In genomic region chr12:102681590-102681989, GRCm38 (mm10) we compare ENCODE assay signal across 10 mouse cellular contexts. TPM values are rescaled to one million over a fixed set of nuclear protein-coding genes. Genes with fewer than 3 reads are reported as not detected.
DNase-seq lines count a peak whose midpoint lies in the region; ATAC-seq and TF ChIP-seq lines count a peak whose summit lies in the region.
"Had no signal": no experiment of that assay in that cellular context is flagged by ENCODE, and none has a peak within 500 bp of the region (broad histone marks: within the 10 kb centered on the region; RNA-seq: fewer than 3 reads in every experiment).

No protein-coding gene starts in this region.

- H3K9me3 ChIP-seq in heart, embryonic 15.5 days (replicated peaks) = no peaks in the 10 kb centered on the region
- H3K9me3 ChIP-seq in lung, postnatal 0 days (ENCODE audit: low read length) = no peaks in the 10 kb centered on the region
- H3K9me3 ChIP-seq in hindbrain, embryonic 11.5 days (ENCODE audit: control insufficient read depth, low read length) = no peaks in the 10 kb centered on the region
- H3K9me3 ChIP-seq: embryonic facial prominence, embryonic 13.5 days; liver, embryonic 15.5 days had no signal

- no peaks in the 10 kb centered on the region for H3K27me3 ChIP-seq in heart, embryonic 15.5 days
- H3K27me3 ChIP-seq in lung, postnatal 0 days (replicated peaks; ENCODE audit: insufficient read depth, low read length) = no peaks in the 10 kb centered on the region
- no peaks in the 10 kb centered on the region for H3K27me3 ChIP-seq in hindbrain, embryonic 11.5 days (ENCODE audit: control insufficient read depth, insufficient read depth, low read length)
- H3K27me3 ChIP-seq: embryonic facial prominence, embryonic 13.5 days; liver, embryonic 15.5 days had no signal

- peaks cover 41% of the 10 kb centered on the region for H3K4me1 ChIP-seq in heart, embryonic 15.5 days (replicated peaks)
- H3K4me1 ChIP-seq in lung, postnatal 0 days (ENCODE audit: insufficient read depth, low read depth, low read length) = peaks cover 8% of the 10 kb centered on the region; the same call in 1 of the 2 replicates
- peaks cover 4% of the 10 kb centered on the region; the same call in 1 of the 2 replicates for H3K4me1 ChIP-seq in hindbrain, embryonic 11.5 days (replicated peaks; ENCODE audit: control insufficient read depth, insufficient read depth, low read length)

- H3K4me3 ChIP-seq in heart, embryonic 15.5 days = no peak overlapping the region
- no peak overlapping the region for H3K4me3 ChIP-seq in lung, postnatal 0 days (ENCODE audit: low read depth, low read length)
- H3K4me3 ChIP-seq in hindbrain, embryonic 11.5 days (ENCODE audit: low read depth, low read length) = no peak overlapping the region
- H3K4me3 ChIP-seq: embryonic facial prominence, embryonic 13.5 days; liver, embryonic 15.5 days had no signal

- H3K4me2 ChIP-seq in heart, embryonic 15.5 days = no peak overlapping the region
- H3K4me2 ChIP-seq in lung, postnatal 0 days (replicated peaks; ENCODE audit: low read depth, low read length) = no peak overlapping the region
- H3K4me2 ChIP-seq in hindbrain, embryonic 11.5 days (replicated peaks; ENCODE audit: low read depth, low read length) = no peak overlapping the region
- H3K4me2 ChIP-seq: embryonic facial prominence, embryonic 13.5 days; liver, embryonic 15.5 days had no signal

- TF ChIP-seq CTCF in lung, postnatal 0 days (IDR thresholded peaks at IDR 0.05) = peak; percentile 59

- TF ChIP-seq EP300 in lung, postnatal 0 days (IDR thresholded peaks at IDR 0.05) = no peak

- H3K36me3 ChIP-seq in heart, embryonic 15.5 days = no peaks in the 10 kb centered on the region
- no peaks in the 10 kb centered on the region for H3K36me3 ChIP-seq in lung, postnatal 0 days (ENCODE audit: insufficient read depth, low read length)
- no peaks in the 10 kb centered on the region for H3K36me3 ChIP-seq in hindbrain, embryonic 11.5 days (ENCODE audit: control insufficient read depth, insufficient read depth, low read length)
- H3K36me3 ChIP-seq: embryonic facial prominence, embryonic 13.5 days; liver, embryonic 15.5 days had no signal

- peak overlapping the region; percentile 56 for H3K27ac ChIP-seq in heart, embryonic 15.5 days
- no peak overlapping the region for H3K27ac ChIP-seq in lung, postnatal 0 days (ENCODE audit: low read length)
- H3K27ac ChIP-seq in hindbrain, embryonic 11.5 days (ENCODE audit: low read depth, low read length) = no peak overlapping the region
- H3K27ac ChIP-seq: embryonic facial prominence, embryonic 13.5 days; liver, embryonic 15.5 days had no signal

- ATAC-seq in heart, embryonic 15.5 days (replicated peaks; ENCODE audit: insufficient number of reproducible peaks, insufficient read depth, low FRiP score, low read depth) = no peak
- no peak for ATAC-seq in lung, postnatal 0 days
- ATAC-seq in hindbrain, embryonic 11.5 days (ENCODE audit: low FRiP score) = no peak

- WGBS in heart, embryonic 15.5 days = 72% methylated on average over 7 of the region's 7 CpGs
- WGBS in lung, postnatal 0 days = 75% methylated on average over 7 of the region's 7 CpGs
- 75% methylated on average over 7 of the region's 7 CpGs for WGBS in hindbrain, embryonic 11.5 days

- no peak overlapping the region for H3K9ac ChIP-seq in heart, embryonic 15.5 days
- no peak overlapping the region for H3K9ac ChIP-seq in lung, postnatal 0 days (replicated peaks; ENCODE audit: low read depth)
- no peak overlapping the region for H3K9ac ChIP-seq in hindbrain, embryonic 11.5 days (ENCODE audit: low read depth, low read length)
- H3K9ac ChIP-seq: embryonic facial prominence, embryonic 13.5 days; liver, embryonic 15.5 days had no signal

- DNase-seq in heart, adult 9 months (ENCODE audit: low spot score in 2 of 2) = no peak
- peak; percentile 75 for DNase-seq in testis, postnatal 10 days (ENCODE audit: low spot score)
- no peak for DNase-seq in testis, postnatal 14 days (ENCODE audit: low spot score)
- DNase-seq in lung, postnatal 0 days (ENCODE audit: low spot score) = no peak
- DNase-seq in embryo, embryonic 10 days (ENCODE audit: low spot score) = no peak
- no peak for DNase-seq in right cerebral cortex, postnatal 36 days (ENCODE audit: low spot score in 2 of 2)
- DNase-seq in hindbrain, embryonic 11.5 days (ENCODE audit: low spot score) = no peak

RNA-seq across cellular contexts. Expression of gene Itpk1, which starts 23.1 kb away (rescaled TPM):
- 4.8 and 9.2 TPM in 2 replicates for polyA plus RNA-seq in heart, embryonic 15.5 days (2015; fragmentation: Nextera tagmentation; extraction: Ambion mirVana)
- polyA plus RNA-seq in lung, postnatal 0 days (2015; fragmentation: Nextera tagmentation; extraction: Ambion mirVana) = 9.7 and 10.9 TPM in 2 replicates
- polyA plus RNA-seq in hindbrain, embryonic 11.5 days (2014; fragmentation: Nextera tagmentation; extraction: Ambion mirVana) = 14.1 and 16.8 TPM in 2 replicates
